In genomic region chr4:55651051-55651763, GRCm38 (mm10) we compare ENCODE assay signal across 8 mouse cellular contexts.
DNase-seq lines count a peak whose midpoint lies in the region; ATAC-seq and TF ChIP-seq lines count a peak whose summit lies in the region.

No protein-coding gene starts in this region.

- H3K27ac ChIP-seq in bone marrow, adult 2 months (ENCODE audit: control insufficient read depth, insufficient read depth, low read depth, low read length, poor library complexity) = peak overlapping the region; percentile 85
- H3K27ac ChIP-seq in embryonic facial prominence, embryonic 15.5 days (replicated peaks) = peak overlapping the region; percentile 98
- H3K27ac ChIP-seq in heart, embryonic 11.5 days (ENCODE audit: low read depth, low read length) = peak overlapping the region; percentile 95
- H3K27ac ChIP-seq in kidney, postnatal 0 days = peak overlapping the region; percentile 93

- peak; percentile 95 for DNase-seq in kidney, postnatal 0 days (ENCODE audit: low spot score)
- peak; percentile 57 for DNase-seq in liver
- DNase-seq in monocyte, adult 2 months (ENCODE audit: low read depth in 1 of 2, low spot score in 2 of 2) = peak; percentile 83 to 86
- peak; percentile 14 to 49 for DNase-seq in spleen, postnatal 10 days (ENCODE audit: low spot score in 2 of 2)

- no peaks in the 10 kb centered on the region for H3K36me3 ChIP-seq in embryonic facial prominence, embryonic 15.5 days
- H3K36me3 ChIP-seq in heart, embryonic 11.5 days (ENCODE audit: control insufficient read depth, insufficient read depth, low read length) = no peaks in the 10 kb centered on the region
- H3K36me3 ChIP-seq in kidney, postnatal 0 days (ENCODE audit: insufficient read depth, low read length) = no peaks in the 10 kb centered on the region

- peak overlapping the region; percentile 62 for H3K4me3 ChIP-seq in bone marrow, adult 2 months (replicated peaks; ENCODE audit: control insufficient read depth, low read depth, low read length)
- H3K4me3 ChIP-seq in embryonic facial prominence, embryonic 15.5 days (replicated peaks) = peak overlapping the region; percentile 59
- peak overlapping the region; percentile 58 for H3K4me3 ChIP-seq in heart, embryonic 11.5 days (ENCODE audit: low read depth, low read length)
- peak overlapping the region; percentile 51 for H3K4me3 ChIP-seq in kidney, postnatal 0 days (replicated peaks; ENCODE audit: low read depth, low read length)

- H3K4me2 ChIP-seq in embryonic facial prominence, embryonic 15.5 days (replicated peaks) = peak overlapping the region; percentile 77
- peak overlapping the region; percentile 66 for H3K4me2 ChIP-seq in heart, embryonic 11.5 days
- H3K4me2 ChIP-seq in kidney, postnatal 0 days (ENCODE audit: low read length) = peak overlapping the region; percentile 92

- TF ChIP-seq POLR2A in bone marrow, adult 2 months (IDR thresholded peaks at IDR 0.05; ENCODE audit: borderline replicate concordance, control insufficient read depth, low read depth, low read length) = peak; percentile 47; the same call in 1 of the 2 replicates

- no peaks in the 10 kb centered on the region for H3K9me3 ChIP-seq in embryonic facial prominence, embryonic 15.5 days (replicated peaks)
- no peaks in the 10 kb centered on the region for H3K9me3 ChIP-seq in heart, embryonic 11.5 days (replicated peaks; ENCODE audit: control insufficient read depth, low read length)
- H3K9me3 ChIP-seq in kidney, postnatal 0 days (replicated peaks; ENCODE audit: low read length) = no peaks in the 10 kb centered on the region

- peaks cover 9% of the 10 kb centered on the region for H3K27me3 ChIP-seq in embryonic facial prominence, embryonic 15.5 days
- 0 out of 2 replicates have a peak, but pooled peaks cover 14% of the 10 kb centered on the region for H3K27me3 ChIP-seq in heart, embryonic 11.5 days (ENCODE audit: control insufficient read depth, insufficient read depth, low read length)
- no peaks in the 10 kb centered on the region for H3K27me3 ChIP-seq in kidney, postnatal 0 days (ENCODE audit: insufficient read depth, low read length)

- no peaks in the 10 kb centered on the region; the same call in 1 of the 2 replicates for H3K4me1 ChIP-seq in bone marrow, adult 2 months (ENCODE audit: control insufficient read depth, insufficient read depth, low read length)
- H3K4me1 ChIP-seq in embryonic facial prominence, embryonic 15.5 days = peaks cover 21% of the 10 kb centered on the region
- 0 out of 2 replicates have a peak, but pooled peaks cover 4% of the 10 kb centered on the region for H3K4me1 ChIP-seq in heart, embryonic 11.5 days (ENCODE audit: control insufficient read depth, insufficient read depth, low read length)
- H3K4me1 ChIP-seq in kidney, postnatal 0 days (replicated peaks; ENCODE audit: insufficient read depth, low read length) = peaks cover 9% of the 10 kb centered on the region; the same call in 1 of the 2 replicates

- WGBS in bone marrow, adult 2 months = under 1% methylated on average over 56 of the region's 56 CpGs
- under 1% methylated on average over 56 of the region's 56 CpGs for WGBS in embryonic facial prominence, embryonic 15.5 days
- WGBS in heart, embryonic 11.5 days (ENCODE audit: insufficient replicate concordance) = under 1% methylated on average over 56 of the region's 56 CpGs
- 0% methylated on average over 56 of the region's 56 CpGs for WGBS in kidney, postnatal 0 days

- peak; percentile 94 for ATAC-seq in embryonic facial prominence, embryonic 15.5 days (ENCODE audit: insufficient number of reproducible peaks, low FRiP score, low TSS enrichment, low read depth)
- peak; percentile 91 for ATAC-seq in heart, embryonic 11.5 days (replicated peaks; ENCODE audit: insufficient number of reproducible peaks, low FRiP score, low TSS enrichment)
- peak; percentile 87 for ATAC-seq in kidney, postnatal 0 days (replicated peaks; ENCODE audit: low FRiP score, low read depth)
- ATAC-seq in erythroid progenitor cell, adult 5-6 weeks (replicated peaks; ENCODE audit: low FRiP score, poor library complexity, severe bottlenecking) = no peak

- H3K9ac ChIP-seq in embryonic facial prominence, embryonic 15.5 days = peak overlapping the region; percentile 39
- peak overlapping the region; percentile 85 for H3K9ac ChIP-seq in heart, embryonic 11.5 days (ENCODE audit: low read depth, low read length)
- peak overlapping the region; percentile 66 for H3K9ac ChIP-seq in kidney, postnatal 0 days (ENCODE audit: low read depth, low read length)

- TF ChIP-seq CTCF in bone marrow, adult 2 months (IDR thresholded peaks at IDR 0.05; ENCODE audit: control insufficient read depth, insufficient read depth, low read length) = no peak
- TF ChIP-seq CTCF in kidney, postnatal 0 days (IDR thresholded peaks at IDR 0.05; ENCODE audit: low read depth) = peak; percentile 40; the same call in 1 of the 2 replicates

Comparison
In these comparisons a context has a peak if more than half of its experiments do, and no peak if none do; other contexts are left out.
1. DNase-seq: peak in every context shown above with its lines; median percentile 95 in kidney, postnatal 0 days; 84 in monocyte, adult 2 months; 57 in liver; 32 in spleen, postnatal 10 days.